Mouse (Mus musculus): ENCODE measurements around the gene Rab11fip3. TPM values are rescaled to one million over a fixed set of nuclear protein-coding genes. Genes with fewer than 3 reads are reported as not detected.
"Not testable (repeated sequence)": the region's sequence is repeated elsewhere in the genome, so short reads cannot be mapped to it uniquely, and the experiment has no call there.

The Rab11fip3 gene
- polyA plus RNA-seq, 1 experiment, result 88.5 TPM

DNA sequence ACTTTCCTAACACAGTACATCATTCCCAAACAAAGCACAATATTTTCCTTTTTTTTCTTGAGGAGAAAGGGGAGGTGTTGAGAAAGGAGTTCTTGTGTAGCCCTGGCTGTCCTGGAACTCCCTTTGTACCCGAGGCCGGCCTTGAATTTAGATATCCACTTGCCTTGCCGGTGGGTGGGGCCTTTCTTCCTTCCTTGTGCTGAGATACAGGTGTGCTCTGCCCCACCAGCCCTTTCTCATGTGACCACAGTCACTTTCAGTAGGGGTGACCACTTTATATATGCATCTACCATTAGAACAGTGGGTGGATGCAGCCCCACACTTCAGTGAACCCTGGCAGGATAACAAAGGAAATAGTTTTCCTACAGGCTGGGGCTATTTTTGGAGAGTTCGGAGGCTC lies 42.4 kb upstream of the Rab11fip3 start:
- TF ChIP-seq POLR2A (IDR thresholded peaks at IDR 0.05; ENCODE audit: extremely low read depth, insufficient read depth, low read length) (no peak), CTCF (IDR thresholded peaks at IDR 0.05; ENCODE audit: extremely low read depth, insufficient read depth, low read length) (no peak)
- Histone ChIP-seq H3K27ac (ENCODE audit: insufficient read depth, low read length) (no peak overlapping the region), H3K4me3 (ENCODE audit: insufficient read depth, low read length) (no peak overlapping the region), H3K4me1 (ENCODE audit: control insufficient read depth, insufficient read depth, low read length) (no peaks in the 10 kb centered on the region)

DNA sequence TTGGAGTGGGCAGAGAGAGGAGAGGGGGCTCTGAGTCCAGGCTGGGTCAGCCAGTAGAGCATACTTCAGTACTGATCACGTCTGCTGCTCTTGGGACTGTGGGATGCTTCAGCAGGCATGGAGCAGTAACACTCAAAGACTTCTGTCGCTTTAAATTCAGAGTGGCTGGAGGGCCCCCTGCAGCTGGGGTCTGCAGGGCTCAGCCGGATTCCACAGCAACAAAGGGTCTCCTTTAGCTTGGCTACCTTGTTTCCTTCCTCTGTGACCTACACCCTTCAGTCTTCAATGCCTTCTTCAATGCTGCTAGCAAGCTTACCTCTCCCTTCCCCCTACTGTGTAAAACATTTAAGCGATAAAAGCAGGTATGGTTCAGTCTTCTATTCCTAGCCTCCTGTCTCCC lies 41.7 kb upstream of the Rab11fip3 start:
- Histone ChIP-seq H3K4me1 (ENCODE audit: control insufficient read depth, insufficient read depth, low read length) (no peaks in the 10 kb centered on the region), H3K27ac (ENCODE audit: insufficient read depth, low read length) (no peak overlapping the region), H3K4me3 (ENCODE audit: insufficient read depth, low read length) (no peak overlapping the region)
- no peak for TF ChIP-seq POLR2A (IDR thresholded peaks at IDR 0.05; ENCODE audit: extremely low read depth, insufficient read depth, low read length)
- no peak for TF ChIP-seq CTCF (IDR thresholded peaks at IDR 0.05; ENCODE audit: extremely low read depth, insufficient read depth, low read length)

DNA sequence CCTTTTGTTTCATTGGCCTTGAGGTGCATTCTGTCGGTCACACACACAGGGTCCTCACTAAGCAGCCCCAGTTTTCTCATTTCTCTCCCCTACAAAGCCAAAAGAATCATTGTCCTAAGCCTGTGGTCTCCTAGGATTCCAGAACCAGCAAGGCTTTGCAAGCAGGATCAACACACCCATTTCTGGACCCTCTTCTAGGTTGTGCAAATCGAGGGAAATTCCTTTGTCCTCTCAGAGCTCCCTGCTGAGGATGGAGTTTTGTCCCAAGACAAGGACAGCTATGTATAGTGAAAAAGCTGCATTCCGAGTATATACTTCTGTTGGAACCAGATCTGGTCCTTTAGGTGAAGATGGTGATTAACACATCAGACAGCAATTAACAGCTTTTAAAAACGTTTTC lies 40.8 kb upstream of the Rab11fip3 start:
- Histone ChIP-seq H3K4me1 (ENCODE audit: control insufficient read depth, insufficient read depth, low read length) (no peaks in the 10 kb centered on the region), H3K27ac (ENCODE audit: insufficient read depth, low read length) (no peak overlapping the region), H3K4me3 (ENCODE audit: insufficient read depth, low read length) (no peak overlapping the region)
- TF ChIP-seq CTCF (IDR thresholded peaks at IDR 0.05; ENCODE audit: extremely low read depth, insufficient read depth, low read length) (no peak), POLR2A (IDR thresholded peaks at IDR 0.05; ENCODE audit: extremely low read depth, insufficient read depth, low read length) (no peak)

DNA sequence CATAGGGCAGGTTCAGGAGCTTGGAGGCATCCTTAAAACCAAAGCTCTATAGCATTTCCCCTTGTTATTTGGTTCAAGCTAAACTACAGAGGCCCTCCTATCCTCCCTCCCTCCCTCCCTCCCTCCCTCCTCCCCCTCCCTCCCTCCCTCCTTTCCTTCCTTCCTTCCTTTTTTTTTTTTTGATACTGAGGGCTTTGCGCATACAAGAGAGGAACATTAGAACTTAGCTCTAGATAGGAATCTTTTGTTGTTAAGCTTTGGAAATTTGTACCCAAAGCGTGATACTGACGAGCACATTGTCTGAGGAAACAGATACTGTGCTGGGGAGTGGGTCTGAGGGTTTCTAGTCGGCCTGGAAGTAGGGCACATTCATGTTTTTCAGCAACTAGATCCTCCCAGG lies 36.3 kb upstream of the Rab11fip3 start:
- no peak overlapping the region for H3K27ac ChIP-seq (ENCODE audit: insufficient read depth, low read length)
- TF ChIP-seq CTCF (IDR thresholded peaks at IDR 0.05; ENCODE audit: extremely low read depth, insufficient read depth, low read length) (no peak), POLR2A (IDR thresholded peaks at IDR 0.05; ENCODE audit: extremely low read depth, insufficient read depth, low read length) (no peak)
- no peaks in the 10 kb centered on the region for H3K4me1 ChIP-seq (ENCODE audit: control insufficient read depth, insufficient read depth, low read length)
- no peak overlapping the region for H3K4me3 ChIP-seq (ENCODE audit: insufficient read depth, low read length)

DNA sequence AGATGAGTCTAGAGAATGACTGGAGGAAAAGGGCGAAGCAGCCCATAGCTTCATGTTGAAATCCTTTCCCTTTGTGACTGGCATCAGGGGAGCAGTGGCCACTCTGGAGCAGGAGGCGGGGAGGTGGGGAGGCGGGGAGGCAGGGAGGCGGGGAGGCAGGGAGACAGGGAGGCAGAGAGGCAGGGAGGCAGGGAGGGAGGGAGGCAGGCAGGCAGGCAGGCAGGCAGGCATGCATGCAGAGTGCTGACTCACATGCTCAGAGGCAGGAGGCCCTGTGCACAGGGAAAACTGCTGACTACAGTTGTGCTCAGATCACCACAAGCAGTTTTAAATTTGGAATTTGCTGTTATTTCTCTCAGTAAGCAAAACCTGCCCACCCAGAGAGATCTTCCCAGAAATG lies 32.1 kb upstream of the Rab11fip3 start:
- TF ChIP-seq POLR2A (IDR thresholded peaks at IDR 0.05; ENCODE audit: extremely low read depth, insufficient read depth, low read length) (no peak), CTCF (IDR thresholded peaks at IDR 0.05; ENCODE audit: extremely low read depth, insufficient read depth, low read length) (no peak)
- no peak overlapping the region for H3K27ac ChIP-seq (ENCODE audit: insufficient read depth, low read length)
- H3K4me3 ChIP-seq (ENCODE audit: insufficient read depth, low read length), result no peak overlapping the region
- no peaks in the 10 kb centered on the region for H3K4me1 ChIP-seq (ENCODE audit: control insufficient read depth, insufficient read depth, low read length)

DNA sequence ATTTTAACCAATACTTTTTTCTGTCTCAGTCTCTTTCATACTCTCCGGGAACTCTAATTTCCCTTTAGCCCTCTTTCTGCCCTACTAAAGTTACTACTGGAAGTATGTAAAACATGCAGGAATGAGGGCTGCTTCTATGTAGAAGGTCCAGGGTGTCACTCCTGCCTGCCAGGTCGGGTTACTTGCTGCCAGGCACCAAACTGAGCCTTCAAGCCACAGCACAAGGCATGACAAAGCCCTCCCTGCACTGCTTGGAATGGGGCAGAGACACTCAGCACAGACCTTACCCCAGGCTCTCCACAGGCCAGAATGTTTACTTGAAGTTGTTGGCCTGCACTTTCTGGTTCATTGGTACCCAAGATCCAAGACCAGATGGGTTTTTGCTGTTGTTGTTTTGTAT lies 30.8 kb upstream of the Rab11fip3 start:
- Histone ChIP-seq H3K4me3 (ENCODE audit: insufficient read depth, low read length) (no peak overlapping the region), H3K27ac (ENCODE audit: insufficient read depth, low read length) (no peak overlapping the region), H3K4me1 (ENCODE audit: control insufficient read depth, insufficient read depth, low read length) (no peaks in the 10 kb centered on the region)
- TF ChIP-seq POLR2A (IDR thresholded peaks at IDR 0.05; ENCODE audit: extremely low read depth, insufficient read depth, low read length), result no peak
- TF ChIP-seq CTCF (IDR thresholded peaks at IDR 0.05; ENCODE audit: extremely low read depth, insufficient read depth, low read length), result no peak

DNA sequence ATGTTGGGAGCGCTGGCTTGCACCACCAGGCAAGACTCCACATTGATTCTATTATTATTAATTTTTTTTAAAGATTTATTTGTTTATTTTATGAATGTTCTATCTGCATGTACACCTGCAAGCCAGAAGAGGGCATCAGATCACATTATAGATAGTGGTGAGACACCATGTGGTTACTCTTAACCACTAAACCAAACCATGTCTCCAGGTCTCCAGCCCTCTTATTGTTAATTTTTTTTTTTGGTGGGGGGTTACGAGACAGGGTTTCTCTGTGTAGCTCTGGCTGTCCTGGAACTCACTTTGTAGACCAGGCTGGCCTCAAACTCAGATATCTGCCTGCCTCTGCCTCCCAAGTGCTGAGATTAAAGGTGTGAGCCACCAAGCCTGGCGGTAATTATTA lies 30.0 kb upstream of the Rab11fip3 start:
- H3K27ac ChIP-seq (ENCODE audit: insufficient read depth, low read length); H3K4me1 ChIP-seq (ENCODE audit: control insufficient read depth, insufficient read depth, low read length); H3K4me3 ChIP-seq (ENCODE audit: insufficient read depth, low read length): not testable (repeated sequence)

DNA sequence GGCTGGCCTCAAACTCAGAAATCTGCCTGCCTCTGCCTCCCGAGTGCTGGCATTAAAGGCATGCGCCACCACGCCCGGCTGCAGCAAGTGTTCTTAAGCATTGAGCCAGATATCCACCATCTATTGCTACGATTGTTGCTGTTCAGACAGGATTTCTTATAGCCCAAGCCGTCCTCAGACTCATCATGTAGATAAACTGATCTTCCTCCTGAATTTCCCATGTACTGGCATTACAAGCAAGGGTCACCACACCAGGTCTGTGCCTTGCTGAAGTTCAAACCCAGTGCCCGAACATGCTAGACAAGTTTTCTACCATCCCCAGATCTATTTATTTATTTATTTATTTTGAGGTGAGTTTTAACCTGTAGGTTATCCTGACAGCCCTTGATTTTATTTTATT lies 29.1 kb upstream of the Rab11fip3 start:
- Histone ChIP-seq H3K27ac (ENCODE audit: insufficient read depth, low read length) (no peak overlapping the region), H3K4me1 (ENCODE audit: control insufficient read depth, insufficient read depth, low read length) (no peaks in the 10 kb centered on the region), H3K4me3 (ENCODE audit: insufficient read depth, low read length) (no peak overlapping the region)
- no peak for TF ChIP-seq CTCF (IDR thresholded peaks at IDR 0.05; ENCODE audit: extremely low read depth, insufficient read depth, low read length)
- TF ChIP-seq POLR2A (IDR thresholded peaks at IDR 0.05; ENCODE audit: extremely low read depth, insufficient read depth, low read length), result no peak

DNA sequence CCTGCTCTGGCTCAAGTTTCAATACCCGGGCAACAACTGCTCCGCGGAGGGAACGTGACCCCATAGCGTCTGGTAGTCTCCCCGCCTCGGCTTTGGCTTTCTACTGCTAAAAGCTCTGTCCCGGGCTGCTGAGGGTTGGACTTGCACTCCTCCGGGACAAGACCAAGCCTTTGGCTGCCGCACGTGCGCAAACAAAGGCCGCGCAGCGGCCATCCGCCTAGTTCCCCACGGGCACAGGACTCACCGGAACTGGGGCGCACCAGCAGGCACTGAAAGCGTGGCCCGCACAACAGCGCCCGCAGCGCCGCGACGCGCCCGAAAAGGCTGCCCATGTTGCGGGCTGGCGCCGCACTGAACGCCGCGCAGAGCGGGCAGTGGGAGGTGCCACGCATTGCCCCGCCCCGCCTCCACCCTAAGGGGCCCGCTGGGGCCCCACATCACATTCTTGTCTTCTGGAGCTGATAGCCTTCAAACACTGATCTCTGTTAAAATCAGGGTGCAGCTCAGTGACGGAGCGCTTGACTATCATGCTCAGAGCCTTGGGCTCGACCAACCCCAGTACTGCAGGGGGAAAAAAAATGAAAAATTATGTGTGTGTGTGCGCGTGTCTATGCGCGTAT lies 25.9 kb upstream of the Rab11fip3 start, which contains the start of gene Nme4:
Gene Nme4, minus strand, starts transcription at position 482 of the 620 bp plus-strand sequence.
- Histone ChIP-seq H3K4me3 (ENCODE audit: insufficient read depth, low read length) (peak within 1 kb of the TSS; percentile 25), H3K27ac (ENCODE audit: insufficient read depth, low read length) (no peak within 1 kb of the TSS), H3K4me1 (ENCODE audit: control insufficient read depth, insufficient read depth, low read length) (no peaks in the 10 kb centered on the region)
- 0 out of 2 replicates have a peak, but pooled peaks have one; percentile 27 for TF ChIP-seq POLR2A (IDR thresholded peaks at IDR 0.05; ENCODE audit: extremely low read depth, insufficient read depth, low read length)
- TF ChIP-seq CTCF (IDR thresholded peaks at IDR 0.05; ENCODE audit: extremely low read depth, insufficient read depth, low read length), result no peak

DNA sequence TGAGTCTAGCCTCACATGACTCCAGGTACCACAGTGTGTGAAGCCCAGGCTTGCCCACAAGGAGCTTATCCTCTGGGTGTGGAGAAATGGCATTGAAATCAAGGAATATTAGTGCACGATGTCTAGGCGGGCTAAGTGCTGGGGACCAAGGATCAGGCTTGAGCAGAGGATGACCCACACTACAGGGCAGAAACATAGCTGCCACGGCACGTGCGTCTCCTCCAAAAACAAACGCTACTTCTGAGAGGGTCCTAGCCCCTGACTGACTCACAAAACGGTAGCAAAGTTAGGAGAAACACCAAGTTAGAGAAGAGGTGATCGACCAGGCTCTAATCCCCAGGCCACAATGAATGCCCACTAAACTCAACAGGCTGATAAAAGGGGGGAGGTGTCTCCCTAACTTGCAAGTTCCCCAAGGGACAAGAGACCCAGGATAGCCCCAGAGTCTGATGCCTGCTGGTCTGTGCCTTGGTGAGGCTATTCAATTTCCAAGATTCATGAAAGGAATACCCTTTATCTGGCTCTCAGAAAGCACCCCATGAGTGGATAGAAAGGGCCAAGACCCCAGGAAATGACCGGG lies 25.3 kb upstream of the Rab11fip3 start:
- Histone ChIP-seq H3K27ac (ENCODE audit: insufficient read depth, low read length) (no peak overlapping the region), H3K4me3 (ENCODE audit: insufficient read depth, low read length) (peak overlapping the region; percentile 25; the same call in 1 of the 2 replicates), H3K4me1 (ENCODE audit: control insufficient read depth, insufficient read depth, low read length) (no peaks in the 10 kb centered on the region)
- TF ChIP-seq POLR2A (IDR thresholded peaks at IDR 0.05; ENCODE audit: extremely low read depth, insufficient read depth, low read length), result no peak

All from cortical plate, adult 2 months (tissue).